Mouse (Mus musculus): ENCODE measurements around the gene Elf1. TPM values are rescaled to one million over a fixed set of nuclear protein-coding genes. Genes with fewer than 3 reads are reported as not detected.

Elf1 gene
- polyA plus RNA-seq, 1 experiment from 2014 or later: 3.7 TPM

GRCm38 (mm10) chr14:79621143-79621542 is 140.1 kb downstream of the Elf1 start:
- Histone ChIP-seq H3K9ac (no peak overlapping the region), H3K36me3 (ENCODE audit: poor library complexity, severe bottlenecking) (peaks cover 74% of the 10 kb centered on the region), H3K27ac (no peak overlapping the region), H3K4me1 (no peaks in the 10 kb centered on the region), H3K4me2 (no peak overlapping the region), H3K4me3 (no peak overlapping the region), H3K27me3 (no peaks in the 10 kb centered on the region), H3K9me3 (replicated peaks) (no peaks in the 10 kb centered on the region)
- WGBS: 88% methylated on average over 3 of the region's 3 CpGs
- ATAC-seq: no peak

Small RNA genes lying within 50 kb of the gene (microRNA-seq; reads per million reads assigned to microRNA genes)
- gene Gm27857: not detected

Other genes starting within 250 kb of the Elf1 start
- not detected in 2 replicates for gene Zfp957, start 233.8 kb upstream of the Elf1 start, polyA plus RNA-seq (2015; fragmentation: Nextera tagmentation; extraction: Ambion mirVana)
- 78.3 and 106 TPM in 2 replicates for gene Rgcc, start 179.5 kb upstream of the Elf1 start, polyA plus RNA-seq (2015; fragmentation: Nextera tagmentation; extraction: Ambion mirVana)
- 38.9 and 42.7 TPM in 2 replicates for gene Naa16, start 90.4 kb upstream of the Elf1 start, polyA plus RNA-seq (2015; fragmentation: Nextera tagmentation; extraction: Ambion mirVana)
- 9.8 and 11.3 TPM in 2 replicates for gene Mtrf1, start 83.4 kb upstream of the Elf1 start, polyA plus RNA-seq (2015; fragmentation: Nextera tagmentation; extraction: Ambion mirVana)
- gene Kbtbd7, start 54.7 kb upstream of the Elf1 start, polyA plus RNA-seq (2015; fragmentation: Nextera tagmentation; extraction: Ambion mirVana): 16.0 and 16.6 TPM in 2 replicates
- gene Kbtbd6, start 29.4 kb upstream of the Elf1 start, polyA plus RNA-seq (2015; fragmentation: Nextera tagmentation; extraction: Ambion mirVana): 4.4 and 5.4 TPM in 2 replicates
- gene Wbp4, start 326 bp downstream of the Elf1 start, polyA plus RNA-seq (2015; fragmentation: Nextera tagmentation; extraction: Ambion mirVana): 48.8 and 51.4 TPM in 2 replicates
- gene Sugt1, start 106.5 kb downstream of the Elf1 start, polyA plus RNA-seq (2015; fragmentation: Nextera tagmentation; extraction: Ambion mirVana): 135 and 146 TPM in 2 replicates
- 0.66 and 2.0 TPM in 2 replicates for gene Cnmd, start 181.0 kb downstream of the Elf1 start, polyA plus RNA-seq (2015; fragmentation: Nextera tagmentation; extraction: Ambion mirVana)

Measured in forebrain, embryonic 13.5 days (tissue).